Mouse (Mus musculus): Measurements from ENCODE around the gene Ybx1. TPM values are rescaled to one million over a fixed set of nuclear protein-coding genes. Genes with fewer than 3 reads are reported as not detected.

The Ybx1 gene
- polyA plus RNA-seq (2012): 2,530 and 2,672 TPM in 2 replicates

DNA sequence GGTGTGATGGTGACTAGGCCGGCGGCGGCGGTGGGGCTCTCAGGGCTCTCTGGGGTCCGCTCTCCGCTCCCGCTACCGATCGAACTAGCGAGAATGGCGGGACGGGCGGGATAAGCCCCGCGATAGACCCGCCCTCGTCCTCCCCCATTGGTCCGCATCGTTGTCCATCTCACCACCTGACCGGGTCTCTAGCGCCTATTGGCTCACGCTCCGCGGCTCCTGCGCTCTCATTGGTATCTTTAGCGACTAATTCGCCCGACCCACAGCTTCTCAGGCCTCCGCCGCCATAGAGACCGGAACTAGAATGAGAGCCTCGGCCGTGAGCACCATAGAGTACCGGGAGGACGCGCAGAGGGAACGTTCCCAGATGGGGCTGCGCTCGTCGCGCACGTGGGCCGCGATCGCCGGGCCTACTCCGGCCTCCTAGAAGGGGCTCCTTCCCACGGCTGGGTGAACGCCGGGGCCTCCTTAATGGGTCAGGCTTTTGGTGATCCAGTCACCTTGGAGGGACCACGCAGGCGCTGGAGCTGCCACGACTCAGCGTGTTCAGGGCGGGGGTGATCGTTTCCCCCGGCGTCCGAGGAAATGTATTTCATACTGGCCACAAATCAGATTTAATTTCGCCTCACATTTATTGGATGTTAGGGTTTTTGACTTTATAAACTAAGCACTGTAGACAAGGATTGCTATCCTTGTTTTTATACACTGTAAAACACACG, at the start of gene Ybx1:
Ybx1 (minus strand) TSS at position 190 of the 719 bp plus-strand sequence.
- no peak for TF ChIP-seq GATA1 (IDR thresholded peaks at IDR 0.05; ENCODE audit: low read length)

GRCm38 (mm10) chr4:119338861-119339361, 44.5 kb upstream of the Ybx1 start:
- TF ChIP-seq GATA1 (IDR thresholded peaks at IDR 0.05; ENCODE audit: low read length): no peak

DNA sequence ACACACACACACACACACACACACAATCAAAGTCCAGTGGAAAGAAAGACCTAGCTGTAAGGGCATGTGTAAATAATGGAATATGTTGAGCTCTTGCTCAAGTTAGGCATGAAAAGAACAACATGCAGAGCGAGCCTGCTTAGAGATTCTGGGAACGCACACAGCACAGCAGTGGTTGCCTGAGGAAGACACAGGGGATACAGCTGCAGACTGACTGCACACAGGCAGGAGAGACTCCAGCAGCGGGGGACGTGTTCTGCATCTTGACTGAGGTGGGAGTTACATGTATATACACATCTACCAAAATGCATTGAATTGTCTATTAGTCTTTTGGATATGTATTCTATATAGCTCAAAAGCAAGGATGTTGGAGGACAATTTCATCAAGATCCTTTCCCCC, 44.0 kb upstream of the Ybx1 start:
- TF ChIP-seq GATA1 (IDR thresholded peaks at IDR 0.05; ENCODE audit: low read length): no peak

- no peak for TF ChIP-seq GATA1 (IDR thresholded peaks at IDR 0.05; ENCODE audit: low read length)
Measured at GRCm38 (mm10) chr4:119333487-119333886, 39.1 kb upstream of the Ybx1 start.

GRCm38 (mm10) chr4:119320896-119321550, 26.6 kb upstream of the Ybx1 start:
- no peak for TF ChIP-seq GATA1 (IDR thresholded peaks at IDR 0.05; ENCODE audit: low read length)

GRCm38 (mm10) chr4:119320131-119320830, 25.9 kb upstream of the Ybx1 start, which contains the start of gene Ppih:
TSS of gene Ppih (minus strand) at chr4:119320546.
- no peak for TF ChIP-seq GATA1 (IDR thresholded peaks at IDR 0.05; ENCODE audit: low read length)

DNA sequence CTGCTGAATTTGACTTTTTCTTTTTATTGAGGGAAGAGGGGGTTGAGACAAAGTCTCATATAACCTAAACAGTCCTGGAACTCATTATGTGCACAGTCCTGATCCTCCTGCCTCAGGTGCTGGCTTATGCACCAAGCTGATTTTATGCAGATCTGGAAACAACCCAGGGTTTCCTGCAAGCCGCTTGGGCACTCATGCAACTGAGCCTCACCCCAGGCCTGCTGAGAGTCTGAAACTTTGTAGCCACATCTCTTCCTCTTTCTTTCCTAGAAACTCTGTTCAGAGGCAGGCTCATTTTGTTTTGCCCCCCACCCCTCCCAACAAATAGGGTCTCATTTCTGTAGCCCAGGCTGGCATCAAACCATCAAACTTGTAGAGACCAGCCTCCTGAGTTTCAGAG, 19.4 kb upstream of the Ybx1 start:
- no peak for TF ChIP-seq GATA1 (IDR thresholded peaks at IDR 0.05; ENCODE audit: low read length)

- TF ChIP-seq GATA1 (IDR thresholded peaks at IDR 0.05; ENCODE audit: low read length): no peak
Measured at GRCm38 (mm10) chr4:119305418-119305817, 11.0 kb upstream of the Ybx1 start.

- no peak for TF ChIP-seq GATA1 (IDR thresholded peaks at IDR 0.05; ENCODE audit: low read length)
Measured at GRCm38 (mm10) chr4:119303291-119303690, 8.9 kb upstream of the Ybx1 start.

DNA sequence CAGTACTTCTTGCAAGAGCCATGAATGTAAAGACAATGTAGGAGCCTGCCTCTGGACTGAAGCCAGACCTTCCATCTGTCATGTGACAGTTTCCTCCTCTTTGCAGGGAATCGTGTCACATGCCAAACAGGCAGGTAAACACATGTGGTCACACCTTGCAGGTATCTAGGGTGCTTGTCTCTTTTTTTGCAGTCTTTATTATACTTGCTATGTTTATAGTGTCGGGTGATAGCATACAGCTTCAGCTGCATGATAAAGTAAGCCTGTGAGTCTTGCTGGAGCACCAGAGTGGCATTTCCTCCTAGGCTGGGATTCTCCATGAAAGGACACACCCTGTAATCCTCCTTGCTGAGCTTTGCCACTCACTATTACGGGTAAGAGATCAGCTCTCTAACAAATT, 7.4 kb upstream of the Ybx1 start:
- no peak for TF ChIP-seq GATA1 (IDR thresholded peaks at IDR 0.05; ENCODE audit: low read length)

- TF ChIP-seq GATA1 (IDR thresholded peaks at IDR 0.05; ENCODE audit: low read length): no peak
Measured at GRCm38 (mm10) chr4:119300761-119301160, 6.4 kb upstream of the Ybx1 start.

- TF ChIP-seq GATA1 (IDR thresholded peaks at IDR 0.05; ENCODE audit: low read length): no peak
Measured at GRCm38 (mm10) chr4:119297361-119297760, 3.0 kb upstream of the Ybx1 start.

DNA sequence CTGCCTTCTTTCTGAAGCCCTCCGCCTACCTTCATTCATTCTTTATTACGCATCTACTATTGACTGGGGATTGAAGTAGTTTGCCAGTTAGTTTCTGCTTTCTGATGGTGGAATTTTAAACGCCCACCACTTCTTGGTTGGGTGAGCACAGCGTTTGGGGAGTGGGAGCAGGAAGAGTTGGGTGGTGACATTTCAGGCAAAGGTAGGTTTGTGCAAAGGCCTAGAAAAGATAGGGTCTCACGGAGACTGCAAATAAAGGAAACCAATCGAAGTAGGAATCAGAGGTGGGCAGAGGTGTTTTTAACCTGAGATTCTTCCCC, 690 bp upstream of the Ybx1 start:
- TF ChIP-seq GATA1 (IDR thresholded peaks at IDR 0.05; ENCODE audit: low read length): no peak

GRCm38 (mm10) chr4:119293574-119294258, 688 bp downstream of the Ybx1 start:
- no peak for TF ChIP-seq GATA1 (IDR thresholded peaks at IDR 0.05; ENCODE audit: low read length)

- no peak for TF ChIP-seq GATA1 (IDR thresholded peaks at IDR 0.05; ENCODE audit: low read length)
Measured at GRCm38 (mm10) chr4:119292771-119293573, 1.4 kb downstream of the Ybx1 start.

Data from G1E-ER4 (cell line).